Mouse (Mus musculus) left cerebral cortex, postnatal 36 days (tissue): ENCODE measurements around the gene Magi1. TPM values are rescaled to one million over a fixed set of nuclear protein-coding genes. Genes with fewer than 3 reads are reported as not detected.
A peak's percentile ranks its signal among the peaks of the same experiment; 100 is the strongest.
"Not testable (repeated sequence)": the region's sequence is repeated elsewhere in the genome, so short reads cannot be mapped to it uniquely, and the experiment has no call there.

Experiments used
- DNase-seq, 2 experiments: peaks; one replicate each; pipeline ENCODE4 v3.0.0; 2021 to 2022; ENCODE audit warnings: low spot score in 2 of 2, mixed read lengths in 1 of 2
- intact Hi-C: fragments of 180-260 bp; cut with DNase I; formaldehyde crosslinking; loops from one replicate; pipeline ENCODE4 v1.15.1; 2025
- total RNA-seq, 2 experiments: library from RNA; stranded (reverse); gene quantifications; 2 replicates each; pipeline ENCODE4 v1.2.3; 2021

Magi1 gene
- total RNA-seq, 2 experiments from 2014 or later: 81.0 to 87.5 TPM

DNA sequence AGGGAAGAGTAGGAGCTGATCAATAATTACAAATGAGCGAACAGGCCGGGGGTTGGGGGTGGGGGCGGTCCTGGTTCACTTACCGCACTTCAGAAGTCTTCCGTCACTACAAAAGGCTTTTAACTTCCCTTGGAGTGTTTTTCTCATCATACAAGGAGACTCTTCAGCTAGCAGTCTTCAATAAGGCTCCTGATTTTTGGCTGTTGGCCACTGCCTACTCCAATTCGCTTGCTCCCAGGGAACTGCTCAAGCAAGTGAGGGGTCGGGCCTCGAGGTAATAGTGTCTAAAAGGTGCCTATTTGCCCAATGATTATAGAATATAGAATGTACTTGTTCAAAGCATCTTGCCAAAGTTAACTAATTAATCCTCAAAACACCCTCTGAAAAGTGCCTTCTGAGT, 624.2 kb downstream of the Magi1 start:
- intact Hi-C loops: no loop called here

DNA sequence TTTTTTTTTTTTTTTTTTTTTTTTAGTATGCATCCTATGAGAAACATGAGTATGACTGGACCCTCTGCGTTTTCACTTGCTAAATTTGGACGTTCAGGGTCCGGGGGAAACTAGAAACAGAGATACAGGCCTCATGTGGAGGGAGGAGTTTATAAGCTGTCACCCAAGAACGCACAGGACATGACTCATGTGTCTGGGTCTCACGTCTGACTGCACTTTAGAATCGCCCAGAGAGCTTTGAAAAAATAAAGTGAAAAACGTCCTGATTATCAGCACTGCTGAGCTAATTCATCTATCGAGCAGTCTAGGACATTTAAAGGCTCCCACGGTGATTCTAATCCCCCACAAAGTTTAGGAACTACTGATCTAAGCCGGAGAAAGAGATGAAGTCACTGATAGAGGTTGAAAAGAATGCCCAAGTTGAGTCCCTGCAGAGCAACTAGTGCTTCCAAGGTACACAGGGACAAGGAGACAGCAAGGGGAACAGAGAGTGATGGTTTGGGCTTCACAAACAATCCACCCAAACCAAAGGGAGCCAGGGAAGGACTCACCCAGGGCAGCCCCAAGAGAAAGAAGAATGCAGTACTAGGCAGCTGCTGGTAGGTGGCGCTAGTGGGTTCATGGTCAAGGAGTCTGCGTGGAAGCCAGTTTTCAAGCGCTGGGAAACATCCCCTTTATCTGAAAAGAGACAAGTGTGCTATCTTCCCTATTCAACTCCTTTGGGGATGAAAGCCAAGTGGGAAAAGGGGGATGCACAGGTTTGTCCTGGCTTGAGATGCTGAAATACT, 626.3 kb downstream of the Magi1 start:
- peak; percentile 30 to 48 for DNase-seq
- intact Hi-C loops: no loop called here

More for the DNA sequence above, 624.2 kb downstream of the Magi1 start:
- DNase-seq: no peak

GRCm38 (mm10) chr6:93648581-93649230, 635.0 kb downstream of the Magi1 start:
- no peak for DNase-seq
- intact Hi-C loops: no loop called here

DNA sequence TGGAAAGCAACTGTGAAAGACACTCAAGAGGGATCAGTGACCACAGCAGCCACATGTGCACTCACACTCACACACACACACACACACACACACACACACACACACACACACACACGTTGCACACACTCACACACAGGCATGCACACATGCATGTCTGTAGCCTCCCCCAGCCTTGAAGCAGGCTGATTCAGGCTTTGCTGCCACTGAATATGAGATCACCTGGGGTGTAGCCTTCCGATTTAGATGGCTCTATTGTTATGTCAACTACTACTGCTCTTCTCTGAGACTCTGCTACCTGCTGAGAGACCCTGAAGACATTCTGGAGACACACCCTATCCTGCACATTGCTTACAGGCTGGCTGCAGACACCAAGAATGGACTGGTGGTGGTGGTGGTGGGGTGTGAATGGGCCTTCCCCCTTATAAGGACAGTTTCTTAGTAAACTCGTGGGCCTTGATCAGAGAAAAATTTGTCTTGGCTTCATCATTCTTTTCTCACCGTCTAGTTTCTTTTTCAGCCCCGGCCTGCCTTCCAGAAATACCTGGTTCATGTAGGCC, 653.9 kb downstream of the Magi1 start:
- DNase-seq, intact Hi-C loops: not testable (repeated sequence)

- intact Hi-C loops: no loop called here
Measured at GRCm38 (mm10) chr6:93627200-93627599, 656.5 kb downstream of the Magi1 start.

More at GRCm38 (mm10) chr6:93627200-93627599, 656.5 kb downstream of the Magi1 start:
- no peak for DNase-seq

Other genes with a start within 250 kb of the Magi1 start
- 10 to 100 TPM; 16.9 to 18.4 TPM for gene Slc25a26, start 216.4 kb upstream of the Magi1 start, total RNA-seq